Mouse (Mus musculus) cortical plate, adult 2 months (tissue): Measurements from ENCODE around the gene Rassf9.

Experiments
- CTCF ChIP-seq: fragments of 200-500 bp; IDR thresholded peaks from 2 replicates; pipeline ENCODE4 v1.5.1; 2011; ENCODE audit warnings: mild to moderate bottlenecking, control low read depth, low read length; ENCODE audit not compliant: insufficient read depth; ENCODE audit errors: extremely low read depth
- POLR2A ChIP-seq: fragments of 200-500 bp; IDR thresholded peaks from 2 replicates; pipeline ENCODE4 v1.6.1; 2011; ENCODE audit warnings: mild to moderate bottlenecking, low read length, control low read depth; ENCODE audit not compliant: insufficient read depth; ENCODE audit errors: extremely low read depth

- TF ChIP-seq POLR2A = no peak
- no peak for TF ChIP-seq CTCF
These were observed 41.9 kb downstream of the Rassf9 start for GRCm38 (mm10) chr10:102553941-102554340.
